Mouse (Mus musculus) G1E (cell line): ENCODE data around the gene Adcy6.

Experiments
- CTCF ChIP-seq: IDR thresholded peaks from 2 replicates; pipeline ENCODE4 v1.5.1; 2012; ENCODE audit warnings: low read depth, low read length, inconsistent platforms, mixed read lengths
- POLR2AphosphoS5 ChIP-seq: IDR thresholded peaks from 2 replicates; pipeline ENCODE4 v1.6.1; 2012; ENCODE audit warnings: low read depth, low read length, inconsistent platforms; ENCODE audit not compliant: insufficient replicate concordance

- no peak for TF ChIP-seq CTCF
- no peak for TF ChIP-seq POLR2AphosphoS5
Measured at GRCm38 (mm10) chr15:98555881-98556280, 54.0 kb downstream of the Adcy6 start.
